Mouse (Mus musculus): ENCODE results near the gene Fgd2. TPM values are rescaled to one million over a fixed set of nuclear protein-coding genes. Genes with fewer than 3 reads are reported as not detected.

Fgd2 gene
- polyA plus RNA-seq, 1 experiment, result 26.4 TPM

DNA sequence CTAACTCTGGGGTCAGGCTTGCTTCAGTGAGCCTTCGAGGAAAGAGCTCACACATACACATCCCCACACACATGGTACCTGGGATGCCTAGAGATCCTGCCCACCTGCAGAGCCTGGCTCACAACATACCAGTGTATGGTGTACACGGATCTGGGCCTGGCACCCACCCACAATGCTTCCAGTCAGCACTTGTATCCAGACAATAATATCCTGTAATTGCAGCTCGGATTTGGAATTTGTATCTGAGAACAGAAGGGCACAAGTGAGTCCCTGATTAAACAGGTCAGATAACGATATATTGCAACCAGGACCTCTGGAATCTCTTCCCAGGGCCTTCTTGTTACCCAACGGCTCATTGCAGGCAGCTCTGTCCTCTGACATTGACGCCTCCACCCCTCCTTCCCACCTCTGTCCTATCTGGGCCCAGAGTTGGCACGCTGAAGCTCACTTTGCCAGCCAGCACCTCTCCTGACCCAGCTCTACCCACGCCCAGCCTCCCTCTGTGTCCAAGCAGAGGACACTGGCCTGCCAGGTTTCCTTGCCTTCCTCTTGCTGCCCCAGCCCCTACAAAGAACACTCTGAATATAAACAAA is 62.3 kb downstream of the Fgd2 start:
- no peak for DNase-seq (ENCODE audit: low spot score)

DNA sequence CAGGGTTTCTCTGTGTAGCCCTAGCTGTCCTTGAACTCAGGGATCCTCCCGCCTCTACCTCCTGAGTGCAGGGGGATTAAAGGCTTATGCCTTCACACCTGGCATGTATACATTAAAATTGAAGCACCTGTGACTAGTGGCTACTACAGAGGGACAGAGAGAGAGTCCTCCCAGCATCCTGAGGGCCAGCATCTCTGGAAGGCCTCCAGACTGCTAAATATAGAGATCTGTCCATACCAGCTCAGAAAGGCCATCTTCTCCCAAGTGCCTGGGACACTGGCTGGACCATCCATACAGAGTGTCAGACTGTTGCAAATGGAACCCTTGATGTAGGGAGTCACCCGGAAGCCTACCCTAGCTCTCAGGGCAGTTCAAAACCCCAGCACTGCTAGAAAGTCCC is 63.3 kb downstream of the Fgd2 start:
- no peak for DNase-seq (ENCODE audit: low spot score)

DNA sequence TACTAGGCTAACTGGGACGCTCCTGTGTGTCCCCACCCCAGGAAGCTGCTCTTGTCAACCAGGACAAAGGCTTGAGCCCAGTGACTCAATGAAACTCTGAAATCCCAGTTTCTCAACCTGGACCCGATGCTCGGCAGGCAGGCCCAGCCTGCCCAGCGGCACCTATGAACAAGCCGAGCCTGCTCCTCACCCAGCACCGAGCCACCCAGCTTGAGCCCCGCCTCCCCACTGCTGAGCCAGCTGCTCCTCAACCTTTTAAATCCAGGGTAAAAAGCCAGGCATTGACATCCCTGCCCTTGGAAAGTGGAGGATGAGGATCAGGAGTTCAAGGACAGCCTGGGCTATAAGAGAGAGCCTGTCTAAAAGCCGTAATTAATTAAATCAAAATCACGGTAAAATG is 64.6 kb downstream of the Fgd2 start:
- no peak for DNase-seq (ENCODE audit: low spot score)

DNA sequence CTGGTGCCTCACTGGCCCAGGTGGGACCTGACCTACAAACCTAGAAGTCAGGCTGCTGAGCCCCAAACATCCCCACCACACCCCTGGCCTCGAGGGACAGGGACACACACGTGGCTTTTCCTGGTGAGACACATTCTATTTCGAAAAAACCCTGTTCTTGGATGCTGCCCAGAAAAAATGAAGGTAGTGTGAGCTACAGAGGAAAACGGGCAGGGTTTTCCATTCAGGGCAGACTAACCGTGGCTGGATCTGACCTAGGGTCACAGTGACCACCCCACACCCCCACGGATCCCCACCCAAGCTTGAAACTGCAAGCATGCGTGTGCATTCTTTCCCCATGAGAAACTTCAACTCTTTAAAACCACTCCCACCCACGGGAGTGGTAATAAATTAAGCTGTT is 67.5 kb downstream of the Fgd2 start:
- DNase-seq (ENCODE audit: low spot score), result no peak

DNA sequence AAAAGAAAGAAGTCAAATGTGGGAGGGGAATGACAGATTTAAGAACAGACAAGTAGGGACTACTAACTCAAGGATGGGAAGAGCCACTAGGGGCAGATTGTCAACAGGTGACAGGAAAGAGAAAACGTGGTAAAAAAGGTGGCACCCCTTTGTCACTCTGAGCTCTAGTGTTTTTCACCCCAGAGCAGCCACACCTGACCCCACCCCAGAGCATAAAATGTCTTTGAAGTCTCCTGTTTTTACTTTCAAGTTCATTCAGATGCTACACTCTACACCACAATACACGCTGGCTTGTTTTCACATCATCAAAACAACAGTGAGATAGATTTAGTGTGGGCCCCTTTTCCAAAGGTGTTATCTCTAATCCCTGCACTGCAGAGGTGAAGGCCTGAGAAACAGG is 68.1 kb downstream of the Fgd2 start:
- no peak for DNase-seq (ENCODE audit: low spot score)

Other genes with a start within 250 kb of the Fgd2 start
- gene Rab44, start 246.8 kb upstream of the Fgd2 start, polyA plus RNA-seq (2012; rRNA removed), result 1.5 and 1.9 TPM in 2 replicates
- gene Cpne5, start 122.7 kb upstream of the Fgd2 start, polyA plus RNA-seq (2012; rRNA removed), result 0.56 and 1.0 TPM in 2 replicates
- gene Ppil1, start 96.7 kb upstream of the Fgd2 start, polyA plus RNA-seq (2012; rRNA removed), result 27.9 and 31.3 TPM in 2 replicates
- 94.6 and 101 TPM in 2 replicates for gene BC004004, start 92.1 kb upstream of the Fgd2 start, polyA plus RNA-seq (2012; rRNA removed)
- 405 and 508 TPM in 2 replicates for gene Pi16, start 43.2 kb upstream of the Fgd2 start, polyA plus RNA-seq (2012; rRNA removed)
- 263 and 279 TPM in 2 replicates for gene Mtch1, start 13.0 kb upstream of the Fgd2 start, polyA plus RNA-seq (2012; rRNA removed)
- 21.2 and 24.4 TPM in 2 replicates for gene Pim1, start 129.8 kb downstream of the Fgd2 start, polyA plus RNA-seq (2012; rRNA removed)
- gene Gm17657, start 188.7 kb downstream of the Fgd2 start, polyA plus RNA-seq (2012; rRNA removed), result not detected in 2 replicates
- gene Tbc1d22b, start 188.9 kb downstream of the Fgd2 start, polyA plus RNA-seq (2012; rRNA removed), result 13.5 and 14.1 TPM in 2 replicates
- 0.14 and 0.21 TPM in 2 replicates for gene Tmem217, start 191.5 kb downstream of the Fgd2 start, polyA plus RNA-seq (2012; rRNA removed)

All from urinary bladder, adult 2 months (tissue).